Mouse (Mus musculus) hindbrain, embryonic 16.5 days (tissue): ENCODE data around the gene Tnnt1. TPM values are rescaled to one million over a fixed set of nuclear protein-coding genes. Genes with fewer than 3 reads are reported as not detected.

ENCODE experiments used
- ATAC-seq: fragments of 200-750 bp; cut with Nextera tagmentation; 2 replicates; pipeline ENCODE4 v1.8.0; 2017; ENCODE audit warnings: moderate TSS enrichment, moderate library complexity
- H3K27ac ChIP-seq: fragments of 300-500 bp; sonication (generic); 2 replicates; pipeline ENCODE4 v1.5.1; 2014; ENCODE audit warnings: low read depth, mild to moderate bottlenecking, control low read depth, low read length, moderate library complexity
- H3K27me3 ChIP-seq: fragments of 300-500 bp; sonication (generic); replicated peaks from 2 replicates; pipeline ENCODE4 v1.6.1; 2014; ENCODE audit warnings: low read length; ENCODE audit not compliant: control insufficient read depth, insufficient read depth
- H3K36me3 ChIP-seq: fragments of 300-500 bp; sonication (generic); 2 replicates; pipeline ENCODE4 v1.6.1; 2014; ENCODE audit warnings: mild to moderate bottlenecking, low read length, moderate library complexity, mixed read lengths; ENCODE audit not compliant: control insufficient read depth, insufficient read depth
- H3K4me1 ChIP-seq: fragments of 300-500 bp; sonication (generic); 2 replicates; pipeline ENCODE4 v1.6.1; 2014; ENCODE audit warnings: low read depth, low read length; ENCODE audit not compliant: control insufficient read depth, insufficient read depth
- H3K4me2 ChIP-seq: fragments of 300-500 bp; sonication (generic); 2 replicates; pipeline ENCODE4 v1.6.1; 2014; ENCODE audit warnings: mild to moderate bottlenecking, low read length, control low read depth, moderate library complexity
- H3K4me3 ChIP-seq: fragments of 300-500 bp; sonication (generic); 2 replicates; pipeline ENCODE4 v1.5.1; 2014; ENCODE audit warnings: mild to moderate bottlenecking, low read length, control low read depth, moderate library complexity
- H3K9ac ChIP-seq: fragments of 300-500 bp; sonication (generic); 2 replicates; pipeline ENCODE4 v1.6.1; 2014; ENCODE audit warnings: low read depth, mild to moderate bottlenecking, control low read depth, low read length, moderate library complexity
- H3K9me3 ChIP-seq: fragments of 300-500 bp; sonication (generic); 2 replicates; pipeline ENCODE4 v1.6.1; 2014; ENCODE audit warnings: mild to moderate bottlenecking, low read length, moderate library complexity; ENCODE audit not compliant: control insufficient read depth
- WGBS: fragments of 180-500 bp; shearing (Covaris S2); extraction: QIAGEN DNeasy Blood & Tissue Kit; methylation state at CpG from one replicate; pipeline ENCODE4 v1.1.7; 2014; 5-methylcytosine and 5-hydroxymethylcytosine counted together
- polyA plus RNA-seq: library from polyadenylated mRNA; unstranded; fragments of >200 nt; fragmentation: Nextera tagmentation; extraction: Ambion mirVana; gene quantifications from 2 replicates; pipeline ENCODE4 v1.2.1, GENCODE M21; 2015

Gene Tnnt1
- polyA plus RNA-seq, 1 experiment from 2014 or later = 3.7 TPM

GRCm38 (mm10) chr7:4502421-4503090 lies 13.6 kb downstream of the Tnnt1 start:
- H3K9me3 ChIP-seq = no peaks in the 10 kb centered on the region
- H3K27me3 ChIP-seq = no peaks in the 10 kb centered on the region
- H3K36me3 ChIP-seq = 0 out of 2 replicates have a peak, but pooled peaks cover 3% of the 10 kb centered on the region
- WGBS = 10% methylated on average over 14 of the region's 14 CpGs
- peak overlapping the region; percentile 82 for H3K4me3 ChIP-seq
- peak overlapping the region; percentile 43 for H3K9ac ChIP-seq
- peak overlapping the region; percentile 91; the same call in 1 of the 2 replicates for H3K27ac ChIP-seq
- peaks cover 30% of the 10 kb centered on the region for H3K4me1 ChIP-seq
- ATAC-seq = peak; percentile 15
- H3K4me2 ChIP-seq = peak overlapping the region; percentile 74

- 0 out of 2 replicates have a peak, but pooled peaks cover 3% of the 10 kb centered on the region for H3K36me3 ChIP-seq
- ATAC-seq = peak; percentile 93
- peak within 1 kb of the TSS; percentile 87 for H3K4me2 ChIP-seq
- peaks cover 31% of the 10 kb centered on the region for H3K4me1 ChIP-seq
- no peaks in the 10 kb centered on the region for H3K9me3 ChIP-seq
- WGBS = 0% methylated on average over 57 of the region's 62 CpGs
- peak within 1 kb of the TSS; percentile 82 for H3K4me3 ChIP-seq
- H3K27me3 ChIP-seq = no peaks in the 10 kb centered on the region
- H3K27ac ChIP-seq = peak within 1 kb of the TSS; percentile 91
- peak within 1 kb of the TSS; percentile 98 for H3K9ac ChIP-seq
Observed at GRCm38 (mm10) chr7:4501558-4502397, 14.4 kb downstream of the Tnnt1 start, which contains the start of gene Ppp1r12c. Ppp1r12c (minus strand) TSS chr7:4501680.

- Histone ChIP-seq H3K9me3 (no peaks in the 10 kb centered on the region), H3K9ac (peak overlapping the region; percentile 98), H3K4me2 (peak overlapping the region; percentile 87), H3K36me3 (0 out of 2 replicates have a peak, but pooled peaks cover 3% of the 10 kb centered on the region), H3K4me3 (peak overlapping the region; percentile 82), H3K27me3 (no peaks in the 10 kb centered on the region), H3K27ac (peak overlapping the region; percentile 91), H3K4me1 (peaks cover 31% of the 10 kb centered on the region)
- under 1% methylated on average over 51 of the region's 52 CpGs for WGBS
- peak; percentile 53 for ATAC-seq
Observed at GRCm38 (mm10) chr7:4500892-4501471, 15.2 kb downstream of the Tnnt1 start.

- Histone ChIP-seq H3K27me3 (no peaks in the 10 kb centered on the region), H3K4me3 (no peak overlapping the region), H3K4me1 (peaks cover 31% of the 10 kb centered on the region), H3K27ac (0 out of 2 replicates have a peak overlapping the region, but pooled peaks have one; percentile 34), H3K4me2 (peak overlapping the region; percentile 27), H3K36me3 (0 out of 2 replicates have a peak, but pooled peaks cover 6% of the 10 kb centered on the region), H3K9ac (peak overlapping the region; percentile 36; the same call in 1 of the 2 replicates), H3K9me3 (no peaks in the 10 kb centered on the region)
- no peak for ATAC-seq
- 91% methylated on average over 4 of the region's 4 CpGs for WGBS
Observed at GRCm38 (mm10) chr7:4499034-4499433, 17.1 kb downstream of the Tnnt1 start.

GRCm38 (mm10) chr7:4498251-4498650 lies 17.9 kb downstream of the Tnnt1 start:
- 7% methylated on average over 9 of the region's 9 CpGs for WGBS
- Histone ChIP-seq H3K9ac (peak overlapping the region; percentile 36), H3K4me3 (peak overlapping the region; percentile 10; the same call in 1 of the 2 replicates), H3K27ac (no peak overlapping the region), H3K4me2 (peak overlapping the region; percentile 30), H3K9me3 (no peaks in the 10 kb centered on the region), H3K27me3 (no peaks in the 10 kb centered on the region), H3K36me3 (peaks cover 6% of the 10 kb centered on the region; the same call in 1 of the 2 replicates), H3K4me1 (peaks cover 31% of the 10 kb centered on the region)
- ATAC-seq = 0 out of 2 replicates have a peak, but pooled peaks have one; percentile 3

- Histone ChIP-seq H3K4me1 (peaks cover 31% of the 10 kb centered on the region), H3K9ac (no peak overlapping the region), H3K36me3 (peaks cover 6% of the 10 kb centered on the region; the same call in 1 of the 2 replicates), H3K27ac (no peak overlapping the region), H3K4me2 (no peak overlapping the region), H3K27me3 (no peaks in the 10 kb centered on the region), H3K4me3 (no peak overlapping the region), H3K9me3 (no peaks in the 10 kb centered on the region)
- ATAC-seq = no peak
- 94% methylated on average over 9 of the region's 9 CpGs for WGBS
Observed at GRCm38 (mm10) chr7:4497271-4497903, 18.8 kb downstream of the Tnnt1 start.

GRCm38 (mm10) chr7:4496468-4496867 lies 19.7 kb downstream of the Tnnt1 start:
- peaks cover 6% of the 10 kb centered on the region; the same call in 1 of the 2 replicates for H3K36me3 ChIP-seq
- H3K9me3 ChIP-seq = no peaks in the 10 kb centered on the region
- no peaks in the 10 kb centered on the region for H3K27me3 ChIP-seq
- no peak overlapping the region for H3K27ac ChIP-seq
- peaks cover 31% of the 10 kb centered on the region for H3K4me1 ChIP-seq
- 87% methylated on average over 3 of the region's 3 CpGs for WGBS
- no peak overlapping the region for H3K4me2 ChIP-seq
- H3K4me3 ChIP-seq = no peak overlapping the region
- ATAC-seq = no peak
- H3K9ac ChIP-seq = no peak overlapping the region

- Histone ChIP-seq H3K4me1 (peaks cover 15% of the 10 kb centered on the region), H3K4me2 (no peak overlapping the region), H3K9ac (no peak overlapping the region), H3K27ac (no peak overlapping the region), H3K9me3 (no peaks in the 10 kb centered on the region), H3K4me3 (no peak overlapping the region), H3K36me3 (peaks cover 6% of the 10 kb centered on the region; the same call in 1 of the 2 replicates), H3K27me3 (no peaks in the 10 kb centered on the region)
- WGBS = 100% methylated on average over 1 of the region's 1 CpGs
- ATAC-seq = no peak
Observed at GRCm38 (mm10) chr7:4493991-4494390, 22.2 kb downstream of the Tnnt1 start.
